Mouse (Mus musculus) embryonic facial prominence, embryonic 11.5 days (tissue): ENCODE results near the gene Slc39a1. TPM values are rescaled to one million over a fixed set of nuclear protein-coding genes. Genes with fewer than 3 reads are reported as not detected.

Experiments used
- ATAC-seq: fragments of 200-750 bp; cut with Nextera tagmentation; replicated peaks from 2 replicates; pipeline ENCODE4 v1.8.0; 2017; ENCODE audit warnings: low read depth; ENCODE audit not compliant: insufficient number of reproducible peaks, low FRiP score, low TSS enrichment
- DNase-seq: peaks from one replicate; pipeline ENCODE4 v3.0.0-alpha.2; 2015; ENCODE audit warnings: low spot score
- H3K27ac ChIP-seq: fragments of 300-500 bp; sonication (generic); replicated peaks from 2 replicates; pipeline ENCODE4 v1.5.1; 2014; ENCODE audit warnings: mild to moderate bottlenecking, low read depth, low read length, control low read depth
- H3K27me3 ChIP-seq: fragments of 300-500 bp; sonication (generic); 2 replicates; pipeline ENCODE4 v1.6.1; 2014; ENCODE audit warnings: mild to moderate bottlenecking, low read length, moderate library complexity, mixed read lengths; ENCODE audit not compliant: control insufficient read depth, insufficient read depth
- H3K36me3 ChIP-seq: fragments of 300-500 bp; sonication (generic); replicated peaks from 2 replicates; pipeline ENCODE4 v1.6.1; 2014; ENCODE audit warnings: low read depth, mild to moderate bottlenecking, low read length, moderate library complexity, mixed read lengths; ENCODE audit not compliant: control insufficient read depth, insufficient read depth
- H3K4me1 ChIP-seq: fragments of 300-500 bp; sonication (generic); 2 replicates; pipeline ENCODE4 v1.6.1; 2014; ENCODE audit warnings: low read length, mixed read lengths; ENCODE audit not compliant: control insufficient read depth, insufficient read depth
- H3K4me2 ChIP-seq: fragments of 300-500 bp; sonication (generic); 2 replicates; pipeline ENCODE4 v1.6.1; 2014; ENCODE audit warnings: low read depth, mild to moderate bottlenecking, control low read depth, low read length, moderate library complexity
- H3K4me3 ChIP-seq: fragments of 300-500 bp; sonication (generic); 2 replicates; pipeline ENCODE4 v1.5.1; 2014; ENCODE audit warnings: low read depth, low read length, control low read depth
- H3K9ac ChIP-seq: fragments of 300-500 bp; sonication (generic); replicated peaks from 2 replicates; pipeline ENCODE4 v1.6.1; 2014; ENCODE audit warnings: mild to moderate bottlenecking, control low read depth, low read length
- H3K9me3 ChIP-seq: fragments of 300-500 bp; sonication (generic); replicated peaks from 2 replicates; pipeline ENCODE4 v1.6.1; 2016; ENCODE audit warnings: mild to moderate bottlenecking, low read length, inconsistent platforms, mixed read lengths; ENCODE audit not compliant: control insufficient read depth
- WGBS: fragments of 180-500 bp; shearing (Covaris S2); extraction: QIAGEN DNeasy Blood & Tissue Kit; methylation state at CpG from one replicate; pipeline ENCODE4 v1.1.7; 2014; 5-methylcytosine and 5-hydroxymethylcytosine counted together
- polyA plus RNA-seq: library from polyadenylated mRNA; unstranded; fragments of >200 nt; fragmentation: Nextera tagmentation; extraction: Ambion mirVana; gene quantifications from 2 replicates; pipeline ENCODE4 v1.2.1, GENCODE M21; 2014

Gene Slc39a1
- polyA plus RNA-seq, 1 experiment from 2014 or later = 48.7 TPM

DNA sequence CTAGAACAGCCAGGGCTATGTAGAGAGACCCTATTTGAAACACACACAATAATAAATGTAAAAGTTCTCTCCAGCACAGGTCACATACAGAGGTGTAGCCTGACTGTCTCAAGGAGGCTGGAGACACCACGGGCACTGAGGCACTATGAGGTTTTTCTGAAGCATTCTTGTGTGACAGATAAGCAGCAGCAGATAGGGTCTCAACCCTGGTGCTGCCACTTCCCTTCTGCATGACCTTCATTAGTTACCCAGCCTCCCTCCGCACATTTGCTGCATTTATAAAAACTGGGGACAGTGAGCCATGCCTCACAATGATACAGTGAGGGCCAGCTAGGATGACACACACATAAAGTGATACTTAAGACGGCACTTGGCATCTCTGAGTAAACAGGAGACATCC, 25.0 kb upstream of the Slc39a1 start:
- H3K36me3 ChIP-seq = no peaks in the 10 kb centered on the region; the same call in 1 of the 2 replicates
- H3K27ac ChIP-seq = no peak overlapping the region
- no peak for DNase-seq
- WGBS = 88% methylated on average over 3 of the region's 3 CpGs
- no peak overlapping the region for H3K9ac ChIP-seq
- no peak overlapping the region for H3K4me3 ChIP-seq
- no peaks in the 10 kb centered on the region for H3K4me1 ChIP-seq
- H3K27me3 ChIP-seq = no peaks in the 10 kb centered on the region
- no peak for ATAC-seq
- H3K9me3 ChIP-seq = no peaks in the 10 kb centered on the region
- H3K4me2 ChIP-seq = no peak overlapping the region

DNA sequence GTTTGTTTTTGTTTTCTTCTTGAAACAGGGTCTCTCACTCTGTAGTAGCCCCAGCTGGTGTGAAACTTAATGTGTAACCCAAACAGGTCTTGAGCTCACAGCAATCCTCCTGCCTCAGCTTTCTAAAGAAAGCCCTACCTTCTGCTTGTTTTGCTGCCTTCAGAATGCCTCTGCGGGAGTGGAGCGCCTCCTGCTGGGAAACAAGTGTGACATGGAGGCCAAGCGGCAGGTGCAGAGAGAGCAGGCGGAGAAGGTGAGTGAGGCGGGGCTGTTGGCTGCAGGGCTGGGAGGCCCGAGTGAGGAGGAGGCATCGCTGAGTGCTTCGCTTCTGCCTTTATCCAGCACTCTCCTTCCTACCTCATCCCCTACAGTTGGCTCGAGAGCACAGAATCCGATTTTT, 23.6 kb upstream of the Slc39a1 start:
- ATAC-seq (no peak), DNase-seq (no peak)
- Histone ChIP-seq H3K9me3 (no peaks in the 10 kb centered on the region), H3K27ac (no peak overlapping the region), H3K9ac (no peak overlapping the region), H3K36me3 (no peaks in the 10 kb centered on the region; the same call in 1 of the 2 replicates), H3K4me1 (no peaks in the 10 kb centered on the region), H3K4me3 (no peak overlapping the region), H3K4me2 (no peak overlapping the region), H3K27me3 (no peaks in the 10 kb centered on the region)
- 75% methylated on average over 10 of the region's 10 CpGs for WGBS

DNA sequence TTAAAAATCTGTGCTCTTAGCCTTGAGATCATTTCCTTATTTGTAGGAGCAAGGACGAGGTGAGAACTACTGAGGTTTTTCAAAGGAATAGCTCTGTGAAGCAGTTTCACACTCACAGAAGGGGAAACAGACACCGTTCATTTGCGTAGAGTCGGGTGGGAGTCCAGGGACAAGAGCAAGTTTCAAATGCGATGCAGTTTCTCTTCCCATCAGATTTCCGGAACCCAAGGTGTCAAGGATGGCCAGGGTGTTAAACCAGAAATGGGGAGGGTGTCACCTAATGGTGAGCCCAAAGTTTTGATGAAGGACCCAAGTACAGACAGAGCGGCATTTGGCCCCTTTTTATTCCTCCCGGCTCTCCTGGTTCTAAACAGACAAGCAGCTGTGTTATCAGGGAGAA, 16.9 kb upstream of the Slc39a1 start:
- WGBS = 16% methylated on average over 8 of the region's 8 CpGs

DNA sequence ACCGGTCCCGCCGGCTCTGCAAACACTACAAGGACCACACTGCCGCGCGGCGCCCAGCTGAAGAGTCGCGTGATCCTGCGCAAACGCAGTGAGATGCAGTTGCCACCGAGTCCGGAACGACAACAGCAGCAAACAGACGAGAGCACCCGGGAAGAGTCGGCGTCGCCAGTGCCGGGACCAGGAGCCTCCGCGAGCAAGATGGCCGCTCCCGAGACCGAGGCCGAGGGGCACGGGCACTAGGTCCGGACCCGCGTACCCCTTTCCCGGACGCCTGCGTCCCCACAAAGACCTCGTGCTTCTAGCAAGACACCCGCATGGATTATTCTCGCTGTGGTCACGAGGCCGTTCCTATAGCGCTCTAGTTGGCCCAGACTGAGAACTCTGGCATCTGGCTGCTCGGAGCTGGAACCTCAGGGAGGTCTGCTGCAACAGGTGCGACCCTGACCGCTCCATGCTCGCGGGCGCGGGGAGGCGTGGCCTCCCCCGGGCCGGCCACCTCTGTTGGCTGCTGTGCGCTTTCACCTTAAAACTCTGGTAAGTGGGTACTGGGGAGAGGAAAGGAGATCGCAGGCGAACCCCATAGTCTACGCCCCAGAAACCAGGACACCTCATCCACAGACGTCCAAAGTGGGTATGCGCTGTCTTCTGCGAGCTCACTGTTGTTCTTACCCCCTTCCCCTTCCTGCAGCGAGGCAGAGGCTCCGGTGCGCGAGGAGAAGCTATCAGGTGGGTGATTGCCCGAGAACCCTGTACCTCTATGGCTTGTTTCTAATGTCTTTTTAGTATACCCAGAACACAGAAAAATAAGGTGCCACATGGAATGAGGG, 16.3 kb upstream of the Slc39a1 start, which contains the start of gene Jtb:
Gene Jtb, plus strand, starts transcription at position 91 of the 827 bp plus-strand sequence.
- Histone ChIP-seq H3K4me3 (peak within 1 kb of the TSS; percentile 62), H3K27me3 (no peaks in the 10 kb centered on the region), H3K9ac (peak within 1 kb of the TSS; percentile 66), H3K36me3 (no peaks in the 10 kb centered on the region; the same call in 1 of the 2 replicates), H3K4me1 (no peaks in the 10 kb centered on the region), H3K4me2 (peak within 1 kb of the TSS; percentile 79), H3K27ac (peak within 1 kb of the TSS; percentile 70), H3K9me3 (no peaks in the 10 kb centered on the region)
- WGBS = under 1% methylated on average over 54 of the region's 61 CpGs
- DNase-seq = peak; percentile 93
- ATAC-seq = peak; percentile 89

More for the DNA sequence above, 16.9 kb upstream of the Slc39a1 start:
- Histone ChIP-seq H3K27me3 (no peaks in the 10 kb centered on the region), H3K9ac (peak overlapping the region; percentile 66), H3K27ac (no peak overlapping the region), H3K9me3 (no peaks in the 10 kb centered on the region), H3K4me3 (peak overlapping the region; percentile 62), H3K4me2 (peak overlapping the region; percentile 79), H3K36me3 (no peaks in the 10 kb centered on the region), H3K4me1 (no peaks in the 10 kb centered on the region)
- ATAC-seq (no peak; the same call in 1 of the 2 replicates), DNase-seq (no peak)

DNA sequence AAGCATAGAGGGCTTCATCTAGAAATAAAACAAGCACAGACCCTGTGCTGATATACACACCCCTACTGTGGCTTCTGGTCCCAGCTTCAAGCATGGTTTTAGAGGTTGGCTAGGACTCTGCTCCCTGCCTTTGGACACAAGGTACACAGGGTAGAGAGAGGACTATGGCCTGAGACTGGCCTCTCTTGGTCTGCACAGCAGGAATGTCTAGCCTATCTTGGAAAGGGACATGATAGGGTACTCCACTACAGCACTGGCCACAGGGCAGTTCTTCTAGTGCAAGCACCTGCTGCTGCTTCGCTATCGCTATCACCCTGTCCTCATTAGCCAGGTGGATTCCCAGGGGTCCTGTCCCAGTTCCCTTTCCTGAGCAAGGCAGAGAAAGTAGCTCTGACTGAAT, 6.7 kb upstream of the Slc39a1 start:
- Histone ChIP-seq H3K4me1 (no peaks in the 10 kb centered on the region), H3K27me3 (no peaks in the 10 kb centered on the region), H3K27ac (no peak overlapping the region), H3K9ac (no peak overlapping the region), H3K9me3 (no peaks in the 10 kb centered on the region), H3K4me3 (no peak overlapping the region), H3K4me2 (no peak overlapping the region), H3K36me3 (no peaks in the 10 kb centered on the region; the same call in none of the 2 replicates)
- WGBS = 90% methylated on average over 2 of the region's 2 CpGs
- ATAC-seq (no peak), DNase-seq (no peak)

DNA sequence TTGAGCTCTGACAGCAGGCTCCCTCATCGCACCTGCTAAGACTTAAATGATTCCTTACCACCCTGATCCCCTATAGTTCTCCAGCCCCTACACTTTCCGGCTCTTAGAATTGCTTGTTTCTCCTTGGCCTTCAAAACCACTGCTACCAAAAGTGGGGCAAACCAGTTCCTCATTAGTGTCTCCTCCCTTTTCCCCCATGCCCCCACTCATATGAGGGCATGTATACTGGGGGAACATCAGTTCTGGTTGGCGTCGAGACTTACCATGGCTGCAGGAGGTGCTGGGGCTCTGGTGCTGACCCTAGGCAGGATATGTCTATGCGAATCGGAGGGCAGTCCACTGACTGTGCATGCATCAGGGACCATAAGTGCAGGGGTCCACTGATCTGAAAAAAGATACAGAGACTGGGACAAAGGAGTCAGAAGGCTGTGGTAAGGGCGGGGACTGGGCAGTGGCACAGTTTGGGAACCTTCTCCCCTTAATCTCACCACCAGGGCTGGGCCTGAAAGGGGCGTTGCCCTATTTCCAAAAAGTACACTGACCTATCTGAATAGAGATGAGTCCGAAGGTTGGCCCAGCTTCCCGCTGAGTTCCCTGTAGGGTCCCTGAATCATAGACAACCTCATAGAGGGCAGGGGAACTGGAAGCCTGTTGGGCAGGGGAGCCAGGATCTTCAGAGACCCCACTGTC, 6.2 kb upstream of the Slc39a1 start:
- ATAC-seq (no peak; the same call in 1 of the 2 replicates), DNase-seq (no peak)
- Histone ChIP-seq H3K9ac (no peak overlapping the region), H3K36me3 (no peaks in the 10 kb centered on the region; the same call in 1 of the 2 replicates), H3K4me3 (no peak overlapping the region), H3K4me2 (no peak overlapping the region), H3K4me1 (no peaks in the 10 kb centered on the region), H3K27me3 (no peaks in the 10 kb centered on the region), H3K9me3 (no peaks in the 10 kb centered on the region), H3K27ac (no peak overlapping the region)
- 83% methylated on average over 10 of the region's 10 CpGs for WGBS

DNA sequence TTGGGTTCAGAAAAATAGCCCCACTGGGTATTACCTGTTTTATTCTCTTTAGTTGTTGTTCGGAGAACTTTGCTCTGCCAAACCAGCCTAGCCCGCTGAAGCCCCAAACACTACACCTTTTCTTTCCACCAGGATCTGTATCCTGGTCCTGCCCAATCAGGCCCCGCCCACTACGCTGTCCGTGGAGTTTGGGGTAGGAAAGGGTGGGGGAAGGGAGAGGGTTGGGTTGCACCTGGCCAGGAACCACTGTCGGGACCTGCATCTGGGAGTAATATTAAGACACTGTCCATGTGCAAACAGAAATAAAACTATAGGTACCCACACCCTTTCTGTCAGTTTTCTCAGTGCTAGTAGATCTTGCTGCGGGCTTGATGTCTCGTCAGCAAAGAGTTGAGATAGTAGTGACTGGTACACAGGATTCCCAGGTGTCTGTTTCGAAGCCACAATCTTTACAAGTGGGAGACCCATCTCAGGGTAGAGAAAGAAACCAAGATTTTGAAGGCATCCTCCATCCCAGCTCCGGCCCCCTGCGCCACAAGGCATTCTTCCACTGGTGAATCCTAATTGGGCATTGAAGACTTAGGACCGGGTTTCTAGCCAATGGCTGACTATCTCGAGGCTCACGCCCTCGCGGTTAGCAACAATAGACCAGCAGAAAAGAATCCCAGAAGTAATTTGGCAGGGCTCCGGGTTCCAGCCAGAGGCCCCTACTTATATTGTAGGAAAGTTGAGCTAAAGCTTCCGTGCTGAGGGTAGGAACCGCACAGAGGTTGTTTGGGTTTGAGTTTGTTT, 4.8 kb upstream of the Slc39a1 start, which contains the start of gene Creb3l4:
Gene Creb3l4, minus strand, starts transcription at position 529 of the 792 bp plus-strand sequence.
- ATAC-seq (peak; percentile 47), DNase-seq (peak; percentile 85)
- Histone ChIP-seq H3K4me3 (peak within 1 kb of the TSS; percentile 20), H3K27ac (no peak within 1 kb of the TSS), H3K9ac (peak within 1 kb of the TSS; percentile 29), H3K9me3 (no peaks in the 10 kb centered on the region), H3K4me2 (peak within 1 kb of the TSS; percentile 46), H3K27me3 (no peaks in the 10 kb centered on the region), H3K4me1 (no peaks in the 10 kb centered on the region), H3K36me3 (no peaks in the 10 kb centered on the region)
- WGBS = 3% methylated on average over 19 of the region's 19 CpGs
